Mouse (Mus musculus) midbrain, embryonic 11.5 days (tissue): ENCODE data around the gene Mapk8ip2. TPM values are rescaled to one million over a fixed set of nuclear protein-coding genes. Genes with fewer than 3 reads are reported as not detected.

Experiments
- ATAC-seq: fragments of 200-750 bp; cut with Nextera tagmentation; 2 replicates; pipeline ENCODE4 v1.8.0; 2017; ENCODE audit warnings: moderate TSS enrichment, moderate library complexity; ENCODE audit not compliant: low FRiP score
- DNase-seq: peaks from one replicate; pipeline ENCODE4 v3.0.0; 2015; ENCODE audit warnings: low spot score; ENCODE audit errors: missing footprints
- H3K27ac ChIP-seq: fragments of 300-500 bp; sonication (generic); 2 replicates; pipeline ENCODE4 v1.5.1; 2014; ENCODE audit warnings: low read depth, low read length
- H3K27me3 ChIP-seq: fragments of 300-500 bp; sonication (generic); 2 replicates; pipeline ENCODE4 v1.6.1; 2014; ENCODE audit warnings: mild to moderate bottlenecking, low read length, moderate library complexity, mixed read lengths; ENCODE audit not compliant: control insufficient read depth, insufficient read depth
- H3K36me3 ChIP-seq: fragments of 300-500 bp; sonication (generic); 2 replicates; pipeline ENCODE4 v1.6.1; 2014; ENCODE audit warnings: mild to moderate bottlenecking, low read length, moderate library complexity, mixed read lengths; ENCODE audit not compliant: control insufficient read depth, insufficient read depth
- H3K4me1 ChIP-seq: fragments of 300-500 bp; sonication (generic); 2 replicates; pipeline ENCODE4 v1.6.1; 2014; ENCODE audit warnings: low read length; ENCODE audit not compliant: control insufficient read depth, insufficient read depth
- H3K4me2 ChIP-seq: fragments of 300-500 bp; sonication (generic); 2 replicates; pipeline ENCODE4 v1.6.1; 2014; ENCODE audit warnings: mild to moderate bottlenecking, moderate library complexity
- H3K4me3 ChIP-seq: fragments of 300-500 bp; sonication (generic); 2 replicates; pipeline ENCODE4 v1.5.1; 2014; ENCODE audit warnings: low read depth, low read length
- H3K9ac ChIP-seq: fragments of 300-500 bp; sonication (generic); 2 replicates; pipeline ENCODE4 v1.6.1; 2014; ENCODE audit warnings: low read length
- H3K9me3 ChIP-seq: fragments of 300-500 bp; sonication (generic); 2 replicates; pipeline ENCODE4 v1.6.1; 2016; ENCODE audit warnings: low read length; ENCODE audit not compliant: control insufficient read depth
- WGBS: fragments of 180-500 bp; shearing (Covaris S2); extraction: QIAGEN DNeasy Blood & Tissue Kit; methylation state at CpG from one replicate; pipeline ENCODE4 v1.1.7; 2014; 5-methylcytosine and 5-hydroxymethylcytosine counted together
- polyA plus RNA-seq: library from polyadenylated mRNA; unstranded; fragments of >200 nt; fragmentation: Nextera tagmentation; extraction: Ambion mirVana; gene quantifications from 2 replicates; pipeline ENCODE4 v1.2.1, GENCODE M21; 2014

Mapk8ip2 gene
- polyA plus RNA-seq, 1 experiment from 2014 or later = 23.6 TPM

DNA sequence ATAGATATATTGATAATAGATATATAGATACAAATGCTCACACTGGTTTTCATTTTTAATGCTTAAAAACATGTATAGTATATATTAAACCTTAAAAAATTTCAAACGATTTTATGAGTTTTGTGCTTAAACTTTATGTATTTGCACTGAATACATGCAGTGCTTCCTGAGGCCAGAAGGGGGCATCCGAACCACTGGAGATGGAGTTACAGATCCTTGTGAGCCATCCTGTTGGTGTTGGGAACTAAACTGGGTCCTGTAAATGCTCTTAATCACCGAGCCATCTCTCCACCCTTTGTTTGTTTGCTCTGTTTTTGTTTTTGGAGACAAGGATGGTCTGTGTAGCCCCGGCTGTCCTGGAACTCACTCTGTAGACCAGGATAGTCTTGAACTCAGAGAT, 41.3 kb downstream of the Mapk8ip2 start:
- Histone ChIP-seq H3K27ac (no peak overlapping the region), H3K36me3 (no peaks in the 10 kb centered on the region), H3K4me1 (peaks cover 17% of the 10 kb centered on the region), H3K9ac (no peak overlapping the region), H3K27me3 (peaks cover 13% of the 10 kb centered on the region), H3K9me3 (no peaks in the 10 kb centered on the region), H3K4me3 (no peak overlapping the region), H3K4me2 (no peak overlapping the region)
- DNase-seq (no peak), ATAC-seq (no peak)
- 84% methylated on average over 4 of the region's 4 CpGs for WGBS

DNA sequence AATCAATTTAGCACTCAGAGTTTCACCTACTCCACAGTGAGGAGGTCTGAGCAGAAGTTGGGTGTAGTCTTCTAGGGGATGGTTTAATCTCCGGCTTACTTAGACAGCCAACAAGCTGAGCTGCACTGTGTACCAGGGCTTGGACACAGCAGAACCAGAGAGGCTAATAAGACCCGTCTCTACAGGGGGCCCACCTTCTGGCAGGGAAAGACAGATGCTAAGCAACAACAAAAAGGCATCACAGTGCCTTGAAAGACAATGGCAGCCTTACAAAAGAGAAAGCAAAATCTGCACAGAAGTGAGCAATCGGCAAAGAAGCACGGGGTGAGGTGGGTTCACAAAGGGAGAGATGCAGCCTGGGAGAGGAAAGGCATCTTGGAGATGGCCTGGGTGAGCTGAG, 42.4 kb downstream of the Mapk8ip2 start:
- peaks cover 17% of the 10 kb centered on the region for H3K4me1 ChIP-seq
- H3K9ac ChIP-seq = no peak overlapping the region
- H3K36me3 ChIP-seq = no peaks in the 10 kb centered on the region
- 0 out of 2 replicates have a peak overlapping the region, but pooled peaks have one; percentile 32 for H3K27ac ChIP-seq
- H3K9me3 ChIP-seq = no peaks in the 10 kb centered on the region
- ATAC-seq (no peak), DNase-seq (no peak)
- no peak overlapping the region for H3K4me2 ChIP-seq
- H3K27me3 ChIP-seq = peaks cover 19% of the 10 kb centered on the region
- WGBS = 19% methylated on average over 4 of the region's 4 CpGs
- H3K4me3 ChIP-seq = no peak overlapping the region

DNA sequence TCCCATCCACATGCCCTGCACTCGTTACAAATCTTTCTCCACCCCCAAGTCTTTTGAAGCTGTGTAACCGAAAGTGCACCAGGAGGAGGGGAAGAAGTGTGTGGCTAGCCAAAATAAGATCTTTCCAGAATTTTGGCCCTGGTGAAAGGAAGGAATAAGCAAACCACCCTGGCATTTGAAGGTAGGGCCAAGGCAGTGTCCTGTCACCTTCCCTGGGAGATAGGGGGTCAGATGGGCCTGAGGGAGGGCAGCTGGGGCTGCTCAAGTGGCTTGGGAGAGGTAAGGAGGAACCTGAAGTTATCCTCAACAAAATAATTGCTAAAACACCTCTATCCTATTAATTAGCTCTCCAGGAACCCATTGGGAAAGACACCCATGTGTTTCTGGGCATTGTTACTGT, 43.1 kb downstream of the Mapk8ip2 start:
- ATAC-seq (no peak), DNase-seq (no peak)
- Histone ChIP-seq H3K27me3 (peaks cover 19% of the 10 kb centered on the region), H3K9ac (no peak overlapping the region), H3K4me1 (peaks cover 17% of the 10 kb centered on the region), H3K4me3 (no peak overlapping the region), H3K36me3 (no peaks in the 10 kb centered on the region), H3K4me2 (no peak overlapping the region), H3K9me3 (no peaks in the 10 kb centered on the region), H3K27ac (0 out of 2 replicates have a peak overlapping the region, but pooled peaks have one; percentile 32)
- WGBS = 26% methylated on average over 2 of the region's 2 CpGs

DNA sequence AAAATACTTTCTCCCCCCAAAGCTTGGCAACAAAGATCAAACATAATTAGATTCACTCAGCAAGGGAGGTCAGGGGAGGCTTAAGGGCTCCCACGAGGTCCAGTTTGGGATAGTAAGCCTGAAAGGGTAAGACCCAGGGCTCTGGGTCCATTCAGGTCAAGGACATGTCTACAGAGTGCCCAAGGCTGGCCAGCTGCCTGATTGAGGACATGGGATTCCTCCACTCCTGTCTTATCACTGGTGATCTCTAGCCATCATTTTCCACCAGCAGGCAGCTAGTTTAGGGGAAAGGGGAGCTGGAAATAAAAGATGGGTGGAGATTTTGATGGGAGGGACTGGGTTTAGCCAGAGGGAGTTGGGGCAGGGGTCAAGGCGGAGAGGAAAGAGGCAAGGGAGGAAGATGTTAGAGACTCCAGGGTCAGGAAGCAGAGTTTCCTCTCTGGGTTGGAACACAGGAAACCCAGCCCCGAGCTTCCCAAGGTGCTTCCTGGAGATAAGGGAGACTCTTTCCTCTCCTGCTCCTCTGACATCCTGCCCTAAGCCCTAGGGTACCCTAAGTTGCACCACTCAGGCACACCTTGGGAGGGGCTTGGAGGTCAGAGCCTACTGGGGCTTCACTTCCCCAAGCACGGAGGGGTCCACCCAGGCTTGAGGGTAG, 43.8 kb downstream of the Mapk8ip2 start:
- peaks cover 17% of the 10 kb centered on the region for H3K4me1 ChIP-seq
- DNase-seq = peak; percentile 85
- H3K4me3 ChIP-seq = no peak overlapping the region
- H3K27me3 ChIP-seq = peaks cover 19% of the 10 kb centered on the region
- H3K36me3 ChIP-seq = no peaks in the 10 kb centered on the region
- WGBS = 26% methylated on average over 4 of the region's 4 CpGs
- H3K27ac ChIP-seq = no peak overlapping the region
- ATAC-seq = no peak
- H3K4me2 ChIP-seq = no peak overlapping the region
- H3K9ac ChIP-seq = no peak overlapping the region; the same call in 1 of the 2 replicates
- H3K9me3 ChIP-seq = no peaks in the 10 kb centered on the region

DNA sequence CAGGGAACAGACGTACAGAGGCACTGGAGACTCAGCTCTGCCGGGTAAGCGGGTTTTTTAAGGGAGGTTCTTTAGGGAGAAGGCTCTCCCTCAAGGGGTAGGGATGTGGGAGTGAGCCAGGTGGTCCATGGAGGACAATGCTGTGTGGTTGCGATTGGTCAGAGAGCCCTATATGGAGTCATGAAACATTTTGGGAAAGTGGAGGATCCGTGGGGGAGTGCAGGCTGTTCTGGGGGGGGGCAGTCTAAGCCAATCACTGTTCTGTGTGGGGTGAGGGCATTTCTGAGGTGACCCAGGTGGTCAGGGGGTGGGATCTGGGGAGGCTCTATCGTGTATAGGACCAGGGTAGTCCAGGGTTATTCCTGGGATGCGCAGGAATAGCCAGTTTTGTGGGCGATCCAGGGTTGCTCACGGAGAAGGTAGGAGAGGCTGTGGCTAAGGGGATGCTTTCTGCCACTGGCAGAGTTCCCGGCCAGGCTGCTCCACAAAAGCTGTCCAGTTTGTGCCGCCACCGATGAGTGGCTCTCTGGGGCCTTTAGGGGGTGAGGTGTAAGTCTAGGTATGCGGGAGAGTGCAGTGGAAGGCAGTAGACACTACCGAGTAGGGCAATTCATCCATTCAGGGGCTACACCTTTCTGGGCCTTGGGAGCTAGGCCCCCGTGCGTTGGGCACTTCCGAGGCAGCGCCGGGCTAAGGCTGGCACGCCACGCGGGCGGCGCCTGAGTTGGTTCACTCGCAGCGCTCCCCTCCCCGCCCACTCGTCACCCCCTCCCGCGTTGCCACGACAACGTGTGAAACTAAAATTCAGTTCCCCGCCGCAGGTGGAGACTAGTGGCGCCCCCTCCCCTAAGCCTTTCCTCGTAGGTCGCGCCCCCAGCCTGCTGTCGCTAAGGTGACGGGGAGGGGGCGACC, 44.6 kb downstream of the Mapk8ip2 start:
- peak; percentile 95 for DNase-seq
- Histone ChIP-seq H3K27me3 (peaks cover 19% of the 10 kb centered on the region), H3K4me1 (peaks cover 17% of the 10 kb centered on the region), H3K9me3 (no peaks in the 10 kb centered on the region), H3K4me2 (peak overlapping the region; percentile 89), H3K4me3 (peak overlapping the region; percentile 84), H3K9ac (peak overlapping the region; percentile 87), H3K36me3 (no peaks in the 10 kb centered on the region), H3K27ac (no peak overlapping the region)
- 3% methylated on average over 37 of the region's 41 CpGs for WGBS
- ATAC-seq = no peak

DNA sequence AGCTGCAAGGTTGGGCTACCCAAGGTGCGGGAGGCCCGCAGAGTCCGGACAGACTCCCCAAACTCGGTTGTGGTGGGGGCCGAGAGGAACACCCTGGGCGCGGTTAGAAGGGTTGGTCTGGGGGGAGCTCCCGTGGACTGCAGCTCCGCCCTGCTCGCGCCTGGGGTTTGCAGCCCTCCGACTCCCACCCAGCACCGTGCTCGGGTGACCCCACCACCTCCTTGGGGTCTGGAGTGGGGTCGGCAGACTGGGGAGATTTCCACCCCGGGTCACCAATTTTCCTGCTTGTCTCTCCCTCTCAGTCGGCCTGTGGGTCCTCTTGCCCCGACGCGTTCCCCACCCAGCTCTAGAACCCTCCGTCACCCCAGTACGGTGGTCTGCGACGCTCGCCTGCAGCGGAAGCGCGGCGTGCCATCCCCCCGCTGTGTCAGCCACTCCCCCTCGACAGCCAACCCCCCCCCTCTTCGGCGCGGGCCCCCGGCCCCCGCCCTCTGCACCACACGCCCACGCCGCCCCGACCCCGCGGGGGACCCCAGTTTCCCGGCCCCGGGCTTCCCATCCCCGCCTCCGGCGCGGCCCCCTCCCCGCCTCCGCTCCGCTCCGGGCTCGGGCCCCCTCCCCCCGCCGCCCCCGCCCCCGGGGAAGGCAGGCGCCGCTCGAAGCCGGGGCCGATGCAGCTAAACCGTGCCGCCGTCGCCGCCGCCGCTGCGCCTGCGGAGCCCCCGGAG, 45.4 kb downstream of the Mapk8ip2 start, which contains the start of gene Shank3:
Shank3 (plus strand) TSS at position 663 of the 728 bp plus-strand sequence.
- Histone ChIP-seq H3K9ac (peak within 1 kb of the TSS; percentile 87), H3K4me3 (peak within 1 kb of the TSS; percentile 84), H3K36me3 (no peaks in the 10 kb centered on the region), H3K4me2 (peak within 1 kb of the TSS; percentile 89), H3K27me3 (peaks cover 19% of the 10 kb centered on the region), H3K27ac (peak within 1 kb of the TSS; percentile 51; the same call in 1 of the 2 replicates), H3K9me3 (no peaks in the 10 kb centered on the region), H3K4me1 (peaks cover 17% of the 10 kb centered on the region)
- whole genome bisulfite sequencing = under 1% methylated on average over 51 of the region's 72 CpGs
- DNase-seq (peak; percentile 96), ATAC-seq (peak; percentile 63)

DNA sequence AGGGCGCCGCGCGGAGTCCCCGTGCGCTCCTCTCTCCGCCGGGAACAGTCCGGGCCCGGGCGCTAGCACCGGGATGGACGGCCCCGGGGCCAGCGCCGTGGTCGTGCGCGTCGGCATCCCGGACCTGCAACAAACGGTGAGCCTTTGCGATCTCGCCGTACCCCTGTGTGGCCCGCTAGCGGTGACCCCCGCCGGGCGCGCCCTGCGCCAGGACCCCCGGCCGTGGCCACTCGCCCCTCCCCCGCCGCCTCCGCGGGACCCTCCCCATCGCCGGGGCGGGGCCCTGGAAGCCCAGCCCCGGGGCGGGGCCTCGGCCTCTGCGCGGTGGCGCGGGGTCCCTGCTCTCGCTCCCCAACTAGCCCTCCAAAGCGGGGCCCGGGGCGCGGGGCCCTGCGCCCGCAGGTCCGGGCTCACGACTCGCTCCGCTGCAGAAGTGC, 46.1 kb downstream of the Mapk8ip2 start:
- Histone ChIP-seq H3K4me1 (peaks cover 17% of the 10 kb centered on the region), H3K4me2 (peak overlapping the region; percentile 89), H3K27me3 (peaks cover 19% of the 10 kb centered on the region), H3K9me3 (no peaks in the 10 kb centered on the region), H3K27ac (peak overlapping the region; percentile 51; the same call in 1 of the 2 replicates), H3K36me3 (no peaks in the 10 kb centered on the region), H3K4me3 (peak overlapping the region; percentile 84), H3K9ac (peak overlapping the region; percentile 87)
- no peak for DNase-seq
- ATAC-seq = peak; percentile 82
- WGBS = 2% methylated on average over 37 of the region's 60 CpGs

DNA sequence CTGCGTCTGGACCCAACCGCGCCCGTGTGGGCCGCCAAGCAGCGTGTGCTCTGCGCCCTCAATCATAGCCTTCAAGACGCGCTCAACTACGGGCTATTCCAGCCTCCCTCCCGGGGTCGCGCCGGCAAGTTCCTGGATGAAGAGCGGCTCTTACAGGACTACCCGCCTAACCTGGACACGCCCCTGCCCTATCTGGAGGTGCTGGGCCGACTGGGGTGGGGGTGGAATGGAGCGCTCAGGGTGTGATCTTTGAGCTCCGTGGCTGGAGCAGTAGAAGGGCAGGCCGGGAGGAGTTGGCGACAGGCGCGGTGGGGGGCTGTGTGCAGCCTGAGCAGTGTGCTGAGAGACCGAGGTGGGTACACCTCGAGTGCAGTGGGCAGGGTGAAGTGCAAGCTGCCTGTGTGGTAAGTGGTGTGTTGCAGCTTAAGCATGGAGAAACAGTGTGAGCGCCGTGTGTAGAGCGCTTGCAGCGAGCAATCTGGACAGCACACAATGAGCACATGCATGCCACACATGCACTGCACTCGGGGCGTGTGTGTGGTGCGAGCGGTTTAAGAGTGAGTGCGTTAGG, 46.6 kb downstream of the Mapk8ip2 start:
- peak overlapping the region; percentile 89 for H3K4me2 ChIP-seq
- ATAC-seq = peak; percentile 26; the same call in 1 of the 2 replicates

More for the DNA sequence above, 46.6 kb downstream of the Mapk8ip2 start:
- Histone ChIP-seq H3K4me3 (peak overlapping the region; percentile 84), H3K27ac (no peak overlapping the region), H3K9me3 (no peaks in the 10 kb centered on the region), H3K9ac (peak overlapping the region; percentile 87), H3K36me3 (no peaks in the 10 kb centered on the region), H3K4me1 (peaks cover 17% of the 10 kb centered on the region), H3K27me3 (peaks cover 19% of the 10 kb centered on the region)
- 2% methylated on average over 35 of the region's 35 CpGs for WGBS
- DNase-seq = peak; percentile 98
